Mouse (Mus musculus): ENCODE data around the gene Il5ra.

DNA sequence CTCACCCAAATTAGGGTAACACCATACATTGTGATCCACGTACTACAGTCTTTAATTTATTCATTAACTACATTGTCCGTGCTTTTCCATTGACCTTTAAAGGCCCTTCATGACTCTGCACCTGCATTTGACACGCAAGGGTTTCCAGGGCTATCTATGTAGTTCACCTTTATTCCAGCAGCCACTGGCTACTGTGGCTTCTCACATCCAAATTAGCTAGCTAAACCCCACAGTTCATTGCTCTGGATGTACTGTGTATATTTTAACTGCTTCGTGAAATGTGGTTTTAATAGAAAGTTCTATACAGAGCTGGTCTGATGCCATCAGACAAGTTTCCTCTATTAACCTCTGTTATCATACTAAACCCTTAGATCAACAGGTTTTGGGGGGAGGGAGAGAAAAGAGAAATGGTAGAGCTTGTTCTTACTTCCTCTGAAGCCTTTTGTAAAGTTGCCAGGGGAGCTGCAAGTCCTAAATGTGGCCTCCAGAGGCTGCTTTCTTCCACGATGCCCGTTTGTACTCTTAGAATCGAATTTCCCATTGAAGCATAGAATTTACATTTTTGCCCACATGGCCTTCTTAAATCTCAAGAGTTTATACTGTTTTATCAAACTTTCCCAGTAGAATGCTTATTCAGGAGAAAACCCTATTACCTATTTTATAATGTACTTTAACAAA, 5.1 kb downstream of the Il5ra start:
- TF ChIP-seq POLR2A (IDR thresholded peaks at IDR 0.05; ENCODE audit: borderline replicate concordance, control insufficient read depth, low read depth, low read length) (no peak), CTCF (IDR thresholded peaks at IDR 0.05; ENCODE audit: control insufficient read depth, insufficient read depth, low read length) (no peak)

All from bone marrow, adult 2 months (tissue).